Mouse (Mus musculus) gastrocnemius, postnatal 36 days (tissue): ENCODE results near the gene Bivm. TPM values are rescaled to one million over a fixed set of nuclear protein-coding genes. Genes with fewer than 3 reads are reported as not detected.

Experiments used
- DNase-seq, 2 experiments: peaks; one replicate each; pipeline ENCODE4 v3.0.0; 2022
- intact Hi-C: fragments of 180-260 bp; cut with DNase I; formaldehyde crosslinking; loops from one replicate; pipeline ENCODE4 v1.15.1; 2025
- total RNA-seq, 2 experiments: library from RNA; stranded (reverse); gene quantifications; 2 replicates each; pipeline ENCODE4 v1.2.3; 2021

Bivm gene
- total RNA-seq, 2 experiments from 2014 or later, result 4.7 to 5.1 TPM

- no peak for DNase-seq
- intact Hi-C loops, result no loop called here
These were observed 49.2 kb downstream of the Bivm start for GRCm38 (mm10) chr1:44167859-44168383.

- intact Hi-C loops, result no loop called here
- DNase-seq, result no peak
These were observed 53.9 kb downstream of the Bivm start for GRCm38 (mm10) chr1:44172656-44173055.

- no peak for DNase-seq
- intact Hi-C loops, result no loop called here
These were observed 55.1 kb downstream of the Bivm start for GRCm38 (mm10) chr1:44173903-44174302.

- intact Hi-C loops, result no loop called here
- DNase-seq, result no peak
These were observed 59.3 kb downstream of the Bivm start for GRCm38 (mm10) chr1:44178086-44178485.

- intact Hi-C loops, result no loop called here
These were observed 67.6 kb downstream of the Bivm start for GRCm38 (mm10) chr1:44186396-44186795.

More at GRCm38 (mm10) chr1:44186396-44186795, 67.6 kb downstream of the Bivm start:
- no peak for DNase-seq

Other genes with a start within 250 kb of the Bivm start
- gene Tpp2, start 185.3 kb upstream of the Bivm start, total RNA-seq, result 10 to 100 TPM; 33.9 to 36.2 TPM
- 100 to 1,000 TPM; 109 to 134 TPM for gene Mettl21c, start 98.9 kb upstream of the Bivm start, total RNA-seq
- gene Gm8251, start 57.0 kb upstream of the Bivm start, total RNA-seq, result not detected
- gene Tex30, start 16.5 kb upstream of the Bivm start, total RNA-seq, result 1 to 10 TPM; 3.4 to 4.7 TPM
- 1 to 10 TPM; 6.4 to 6.7 TPM for gene Kdelc1, start 149 bp upstream of the Bivm start, total RNA-seq
- 10 to 100 TPM; 13.5 to 15.7 TPM for gene Ercc5, start 28.8 kb downstream of the Bivm start, total RNA-seq
- gene Mettl21e, start 100.0 kb downstream of the Bivm start, total RNA-seq, result 10 to 100 TPM; 15.7 to 19.9 TPM